Mouse (Mus musculus) megakaryocyte, embryonic 14.5 days (primary cell): ENCODE results near the gene Apbb1. TPM values are rescaled to one million over a fixed set of nuclear protein-coding genes. Genes with fewer than 3 reads are reported as not detected.

Source experiments
- H3K27me3 ChIP-seq: replicated peaks from 2 replicates; pipeline ENCODE3; 2012; ENCODE audit warnings: inconsistent platforms
- H3K36me3 ChIP-seq: replicated peaks from 2 replicates; pipeline ENCODE3; 2012; ENCODE audit warnings: low read length, inconsistent platforms, mixed read lengths
- H3K4me1 ChIP-seq: 2 replicates; pipeline ENCODE4 v1.6.1; 2012; ENCODE audit warnings: inconsistent platforms
- H3K4me3 ChIP-seq: replicated peaks from 2 replicates; pipeline ENCODE3; 2012; ENCODE audit warnings: moderate library complexity, mild to moderate bottlenecking, inconsistent platforms
- H3K9me3 ChIP-seq: 2 replicates; pipeline ENCODE4 v1.6.1; 2012; ENCODE audit warnings: inconsistent platforms
- FLI1 ChIP-seq: IDR thresholded peaks from 2 replicates; pipeline ENCODE4 v1.6.1; 2012; ENCODE audit warnings: low read length, inconsistent platforms, mixed read lengths
- GATA1 ChIP-seq: IDR thresholded peaks from 3 replicates; pipeline ENCODE4 v1.6.1; 2012; ENCODE audit warnings: mixed read lengths, low read length, inconsistent platforms, borderline replicate concordance
- polyA plus RNA-seq: library from polyadenylated mRNA; stranded (reverse); fragments of >175 nt; gene quantifications from 2 replicates; pipeline ENCODE4 v1.2.3, GENCODE M21; 2012; ENCODE audit warnings: low replicate concordance; ENCODE audit not compliant: insufficient read depth

Gene Apbb1
- polyA plus RNA-seq, result 4.3 and 6.3 TPM in 2 replicates

GRCm38 (mm10) chr7:105581094-105581703 is at the start of gene Apbb1:
Gene Apbb1, minus strand, starts transcription at chr7:105581653.
- TF ChIP-seq GATA1 (no peak), FLI1 (no peak)

DNA sequence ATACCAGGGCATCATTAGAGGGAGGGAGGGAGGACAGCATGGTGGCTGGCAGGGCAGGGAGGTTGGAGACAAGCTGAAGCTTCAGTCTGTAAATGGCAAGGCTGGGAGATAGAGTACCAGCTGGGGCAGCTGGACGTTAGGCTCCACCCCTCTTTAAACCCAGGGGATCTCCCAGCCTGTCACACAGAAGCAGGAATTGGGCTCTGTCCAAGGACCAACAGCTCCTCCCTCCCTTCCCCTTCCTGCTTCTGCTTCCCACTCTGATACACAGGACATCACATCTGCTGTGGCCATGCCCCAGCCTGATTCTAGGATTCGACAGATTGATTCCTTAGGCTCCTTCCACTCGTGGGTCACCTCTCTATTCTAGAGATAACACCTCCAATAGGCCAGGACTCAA is 47.2 kb upstream of the Apbb1 start:
- H3K36me3 ChIP-seq, result peaks cover 16% of the 10 kb centered on the region
- H3K27me3 ChIP-seq, result peaks cover 16% of the 10 kb centered on the region
- no peaks in the 10 kb centered on the region for H3K9me3 ChIP-seq
- H3K4me3 ChIP-seq, result peak overlapping the region; percentile 48
- TF ChIP-seq FLI1 (no peak), GATA1 (no peak)
- peaks cover 57% of the 10 kb centered on the region for H3K4me1 ChIP-seq

More at GRCm38 (mm10) chr7:105581094-105581703, at the start of gene Apbb1:
- Histone ChIP-seq H3K9me3 (peaks cover 8% of the 10 kb centered on the region), H3K27me3 (peaks cover 62% of the 10 kb centered on the region), H3K36me3 (no peaks in the 10 kb centered on the region), H3K4me1 (peaks cover 18% of the 10 kb centered on the region), H3K4me3 (peak within 1 kb of the TSS; percentile 97)

DNA sequence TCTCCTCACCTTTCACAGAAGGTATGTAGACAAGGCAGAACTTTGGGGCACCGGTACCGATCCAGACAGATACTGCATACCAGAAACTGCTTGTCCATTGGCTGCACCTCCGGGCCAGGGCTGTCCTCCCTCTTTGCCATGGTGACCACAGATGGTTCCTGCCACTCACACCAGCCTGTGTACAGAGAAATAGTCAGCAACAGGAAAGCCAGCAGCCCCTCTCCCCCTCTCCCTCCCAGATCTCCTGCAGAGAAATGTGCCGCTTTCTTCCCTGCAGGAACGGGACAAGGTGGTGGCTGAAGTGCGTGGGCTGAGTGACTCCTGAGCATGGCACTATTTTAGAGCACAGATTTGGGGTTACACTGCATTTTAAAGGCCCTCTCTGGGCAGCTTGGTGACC is 43.9 kb upstream of the Apbb1 start:
- Histone ChIP-seq H3K27me3 (no peaks in the 10 kb centered on the region), H3K4me1 (peaks cover 40% of the 10 kb centered on the region), H3K9me3 (no peaks in the 10 kb centered on the region), H3K4me3 (no peak overlapping the region), H3K36me3 (peaks cover 36% of the 10 kb centered on the region)
- TF ChIP-seq FLI1 (no peak), GATA1 (no peak)

DNA sequence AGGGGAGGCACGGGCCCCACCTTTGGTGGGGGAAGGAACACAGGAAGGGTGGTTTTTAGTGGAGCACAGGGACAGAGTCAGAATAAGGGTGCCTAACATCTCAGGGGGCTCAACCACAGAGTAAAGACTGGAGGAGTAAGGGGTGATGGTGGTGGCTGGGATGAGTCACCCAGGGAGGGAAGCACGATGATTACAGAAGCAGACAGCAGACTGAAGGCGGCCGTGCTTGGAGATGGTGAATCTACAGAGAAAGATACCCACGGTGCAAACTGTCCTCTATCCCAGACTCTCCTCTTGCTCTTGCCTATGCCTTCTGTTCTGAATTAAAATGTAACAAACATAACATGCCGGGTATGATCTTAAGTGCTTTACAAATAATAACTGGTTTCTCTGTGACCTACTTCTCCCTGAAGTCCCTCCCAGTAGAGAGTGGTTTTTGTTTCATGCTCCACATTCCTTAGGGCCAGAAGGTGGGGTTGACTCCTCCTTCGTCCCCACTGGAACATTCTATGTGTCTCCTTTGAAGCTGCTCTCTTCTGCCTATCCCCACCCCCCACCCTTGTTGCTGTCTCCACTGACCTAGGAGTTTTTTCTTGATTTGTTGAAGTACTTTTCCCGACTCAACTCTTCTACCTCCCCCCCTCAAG is 40.3 kb upstream of the Apbb1 start:
- no peaks in the 10 kb centered on the region for H3K9me3 ChIP-seq
- TF ChIP-seq FLI1, result no peak
- no peak for TF ChIP-seq GATA1
- no peak overlapping the region for H3K4me3 ChIP-seq
- H3K4me1 ChIP-seq, result peaks cover 4% of the 10 kb centered on the region; the same call in 1 of the 2 replicates
- H3K27me3 ChIP-seq, result no peaks in the 10 kb centered on the region
- peaks cover 71% of the 10 kb centered on the region for H3K36me3 ChIP-seq

GRCm38 (mm10) chr7:105621053-105621452 is 39.6 kb upstream of the Apbb1 start:
- no peak overlapping the region for H3K4me3 ChIP-seq
- H3K4me1 ChIP-seq, result peaks cover 4% of the 10 kb centered on the region; the same call in 1 of the 2 replicates
- peaks cover 78% of the 10 kb centered on the region for H3K36me3 ChIP-seq
- H3K27me3 ChIP-seq, result no peaks in the 10 kb centered on the region
- TF ChIP-seq FLI1 (no peak), GATA1 (no peak)
- no peaks in the 10 kb centered on the region for H3K9me3 ChIP-seq

- no peak overlapping the region for H3K4me3 ChIP-seq
- H3K9me3 ChIP-seq, result no peaks in the 10 kb centered on the region
- peaks cover 4% of the 10 kb centered on the region for H3K4me1 ChIP-seq
- peaks cover 86% of the 10 kb centered on the region for H3K36me3 ChIP-seq
- H3K27me3 ChIP-seq, result no peaks in the 10 kb centered on the region
- TF ChIP-seq GATA1 (no peak), FLI1 (no peak)
Measured at GRCm38 (mm10) chr7:105619701-105620100, 38.2 kb upstream of the Apbb1 start.

GRCm38 (mm10) chr7:105617810-105618209 is 36.4 kb upstream of the Apbb1 start:
- Histone ChIP-seq H3K9me3 (no peaks in the 10 kb centered on the region), H3K4me1 (peaks cover 4% of the 10 kb centered on the region), H3K4me3 (peak overlapping the region; percentile 3), H3K27me3 (no peaks in the 10 kb centered on the region), H3K36me3 (peaks cover 91% of the 10 kb centered on the region)
- TF ChIP-seq FLI1 (no peak), GATA1 (no peak)

GRCm38 (mm10) chr7:105616561-105616960 is 35.1 kb upstream of the Apbb1 start:
- Histone ChIP-seq H3K36me3 (peaks cover 98% of the 10 kb centered on the region), H3K27me3 (no peaks in the 10 kb centered on the region), H3K9me3 (no peaks in the 10 kb centered on the region), H3K4me3 (no peak overlapping the region), H3K4me1 (peaks cover 4% of the 10 kb centered on the region)
- TF ChIP-seq GATA1, result no peak
- TF ChIP-seq FLI1, result no peak

DNA sequence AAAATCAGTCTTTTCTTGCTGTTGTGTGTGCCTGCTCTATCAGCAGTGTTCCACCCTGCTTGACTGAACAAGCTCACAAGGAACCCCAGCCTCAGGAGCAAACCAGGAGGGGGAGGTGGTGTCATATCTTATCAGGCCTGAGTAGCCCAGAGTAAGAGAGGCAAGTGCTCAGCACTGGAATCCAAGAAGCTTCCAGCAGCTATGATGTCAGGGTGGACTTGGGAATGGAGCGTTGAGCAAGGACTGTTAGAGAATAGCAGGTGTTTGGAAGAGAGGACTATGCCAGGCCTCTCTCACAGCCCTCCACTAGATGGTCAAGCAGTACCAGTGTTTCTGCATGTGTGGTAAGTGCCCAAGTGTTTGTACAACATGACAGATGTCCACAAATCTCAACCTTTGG is 34.3 kb upstream of the Apbb1 start:
- H3K36me3 ChIP-seq, result peaks cover 98% of the 10 kb centered on the region
- no peaks in the 10 kb centered on the region for H3K9me3 ChIP-seq
- H3K4me1 ChIP-seq, result peaks cover 4% of the 10 kb centered on the region
- no peak overlapping the region for H3K4me3 ChIP-seq
- no peak for TF ChIP-seq GATA1
- TF ChIP-seq FLI1, result no peak
- H3K27me3 ChIP-seq, result no peaks in the 10 kb centered on the region

GRCm38 (mm10) chr7:105614400-105614799 is 32.9 kb upstream of the Apbb1 start:
- Histone ChIP-seq H3K9me3 (no peaks in the 10 kb centered on the region), H3K4me1 (peaks cover 4% of the 10 kb centered on the region), H3K36me3 (peaks cover 89% of the 10 kb centered on the region), H3K27me3 (no peaks in the 10 kb centered on the region), H3K4me3 (no peak overlapping the region)
- TF ChIP-seq FLI1, result no peak
- no peak for TF ChIP-seq GATA1
